Mouse (Mus musculus) right cerebral cortex, postnatal 10 days (tissue): ENCODE data around the gene Gm7138.
A peak's percentile ranks its signal among the peaks of the same experiment; 100 is the strongest.
"Not testable (repeated sequence)": the region's sequence is repeated elsewhere in the genome, so short reads cannot be mapped to it uniquely, and the experiment has no call there.

Source experiments
- DNase-seq, 2 experiments: peaks; one replicate each; pipeline ENCODE4 v3.0.0; 2021; ENCODE audit warnings: low spot score in 2 of 2

The Gm7138 gene

DNA sequence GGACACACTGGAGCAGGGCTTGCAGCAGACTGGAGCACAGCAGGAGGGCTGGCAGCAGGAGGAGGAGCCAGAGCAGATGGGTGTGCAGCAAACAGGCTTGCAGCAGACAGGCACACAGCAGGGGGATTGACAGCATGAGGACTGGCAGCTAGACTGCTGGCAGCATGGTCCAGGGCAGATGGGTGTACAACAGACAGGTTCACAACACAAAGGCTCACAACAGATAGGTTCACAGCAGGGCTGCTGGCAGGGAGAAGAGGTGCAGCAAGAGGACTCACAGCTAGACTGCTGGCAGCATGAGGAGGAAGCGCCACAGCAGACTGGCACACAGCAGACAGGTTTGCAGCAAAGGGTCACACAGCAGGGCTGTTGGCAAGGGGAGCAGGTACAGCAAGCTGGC is 26.1 kb downstream of the Gm7138 start:
- DNase-seq = not testable (repeated sequence)

DNA sequence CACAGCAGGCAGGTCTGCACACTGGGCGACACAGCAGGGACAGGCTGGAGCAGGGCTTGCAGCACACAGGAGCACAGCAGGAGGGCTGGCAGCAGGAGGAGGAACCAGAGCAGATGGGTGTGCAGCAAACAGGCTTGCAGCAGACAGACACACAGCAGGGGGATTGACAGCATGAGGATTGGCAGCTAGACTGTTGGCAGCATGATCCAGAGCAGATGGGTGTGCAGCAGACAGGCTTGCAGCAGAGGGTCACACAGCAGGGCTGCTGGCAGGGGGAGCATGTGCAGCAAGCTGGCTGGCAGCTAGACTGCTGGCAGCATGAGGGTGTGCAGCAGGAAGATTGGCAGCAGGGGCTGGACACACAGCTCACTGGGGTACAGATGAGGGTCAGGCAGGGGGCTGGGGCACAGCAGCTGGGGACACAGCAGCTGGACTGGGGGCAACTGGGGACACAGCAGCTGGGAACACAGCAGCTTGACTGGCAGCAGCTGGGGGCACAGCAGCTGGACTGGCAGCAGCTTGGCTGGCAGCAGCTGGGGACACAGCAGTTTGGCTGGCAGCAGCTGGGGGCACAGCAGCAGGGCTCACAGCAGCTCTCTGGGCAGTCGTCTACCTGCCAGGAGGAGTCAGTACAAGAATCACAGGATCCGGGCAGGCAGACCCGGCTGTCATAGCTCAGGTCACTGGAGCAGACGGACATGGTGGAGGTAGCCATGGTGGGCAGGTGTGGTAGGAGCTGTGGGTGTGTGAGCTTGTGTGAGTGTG is 34.6 kb downstream of the Gm7138 start, which contains the start of gene Gm18596:
Gene Gm18596 (minus strand): TSS at position 715 of the 765 bp plus-strand sequence.
- peak; percentile 27 to 32 for DNase-seq

DNA sequence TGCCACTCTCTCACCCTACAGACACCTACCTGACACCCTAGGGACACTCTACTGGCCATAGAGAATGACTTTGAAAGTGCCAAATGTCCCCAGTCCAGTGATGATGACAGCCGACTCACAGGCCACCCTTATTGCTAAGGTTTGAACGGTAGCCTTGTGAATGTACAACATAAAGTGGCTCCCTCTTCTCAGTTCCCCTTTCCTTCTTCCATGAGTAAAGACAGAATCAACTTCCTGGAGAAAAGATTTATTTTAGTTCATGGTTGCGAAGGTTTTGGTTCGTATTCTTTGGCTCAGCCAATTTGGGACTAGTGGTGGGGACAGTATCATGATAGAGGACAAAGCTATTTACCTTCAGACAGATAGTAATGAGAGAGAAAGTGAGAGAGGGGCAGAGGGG is 37.8 kb downstream of the Gm7138 start:
- no peak for DNase-seq

DNA sequence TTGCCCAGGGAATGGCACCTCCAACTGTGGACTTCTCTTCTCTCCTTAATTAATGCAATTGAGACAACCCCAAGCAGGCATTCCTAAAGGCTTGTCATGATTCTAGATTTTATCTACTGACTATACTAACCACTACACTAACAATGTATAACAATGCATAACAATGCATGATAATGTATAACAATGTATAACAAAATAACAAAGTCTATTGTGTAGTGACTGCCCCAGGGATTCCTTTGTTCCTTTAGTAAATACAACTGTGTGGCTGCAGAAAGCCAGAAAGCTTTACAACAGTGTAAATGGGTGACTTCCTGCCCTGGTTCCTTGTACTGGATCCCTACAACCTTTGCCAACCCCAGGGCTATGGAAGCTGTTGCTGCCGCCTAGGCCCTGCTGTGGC is 40.8 kb downstream of the Gm7138 start:
- no peak for DNase-seq

DNA sequence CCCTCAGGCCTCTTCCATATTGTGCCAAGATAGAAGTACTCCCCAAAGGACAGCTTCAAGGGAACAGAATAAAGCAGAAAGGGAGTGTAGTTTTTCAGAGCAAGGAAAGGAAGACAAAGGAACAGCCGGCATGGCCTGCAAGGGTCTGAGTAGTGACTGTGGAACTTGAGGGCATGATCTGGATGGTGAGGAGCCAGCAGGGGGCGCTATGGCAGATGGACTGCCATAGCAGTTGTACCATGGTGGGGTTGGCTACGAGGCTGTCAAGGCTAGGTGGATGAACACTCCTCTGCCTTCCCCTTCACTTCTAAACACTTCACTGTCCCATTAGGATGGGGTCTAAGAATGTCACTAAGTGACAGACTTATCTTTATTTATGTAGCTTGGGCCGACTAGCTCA is 47.5 kb downstream of the Gm7138 start:
- DNase-seq = no peak

DNA sequence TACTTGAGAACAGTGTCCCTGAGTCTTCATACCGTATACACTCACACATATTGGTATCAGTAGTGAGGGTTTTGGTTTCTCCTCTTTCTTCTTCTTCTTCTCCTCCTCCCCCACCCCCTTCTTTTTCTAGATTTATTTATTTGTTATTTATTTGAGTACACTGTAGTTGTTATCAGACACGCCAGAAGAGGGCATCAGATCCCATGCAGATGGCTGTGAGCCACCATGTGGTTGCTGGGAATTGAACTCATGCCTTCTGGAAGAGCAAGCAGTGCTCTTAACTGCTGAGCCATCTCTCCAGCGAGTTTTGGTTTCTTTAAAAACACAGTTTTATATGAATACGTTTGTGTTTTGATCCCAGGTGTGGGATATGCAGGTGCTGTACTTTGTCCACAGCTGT is 48.5 kb downstream of the Gm7138 start:
- no peak for DNase-seq
